Mouse (Mus musculus): ENCODE data around the gene Rrm1.

GRCm38 (mm10) chr7:102481579-102481978, 40.1 kb downstream of the Rrm1 start, which contains the start of gene Olfr543:
- TF ChIP-seq CTCF (IDR thresholded peaks at IDR 0.05; ENCODE audit: low read depth) (no peak), EP300 (IDR thresholded peaks at IDR 0.05; ENCODE audit: low read depth) (no peak)
